Mouse (Mus musculus) embryo, embryonic 9.5 days (tissue): ENCODE data around the gene Ak8.
A peak's percentile ranks its signal among the peaks of the same experiment; 100 is the strongest.

Experiments used
- DNase-seq: peaks from one replicate; pipeline ENCODE4 v3.0.0-alpha.2; 2017; ENCODE audit errors: extremely low spot score

The Ak8 gene

GRCm38 (mm10) chr2:28699361-28700335 is at the start of gene Ak8, which contains the start of gene Spaca9:
Ak8 (plus strand) TSS chr2:28700164.
Spaca9 (minus strand) TSS chr2:28699727.
- peak; percentile 90 for DNase-seq

- DNase-seq, result no peak
These were observed 49.4 kb upstream of the Ak8 start for GRCm38 (mm10) chr2:28650526-28650925.

- no peak for DNase-seq
These were observed 46.6 kb upstream of the Ak8 start for GRCm38 (mm10) chr2:28653351-28653750.

GRCm38 (mm10) chr2:28654295-28654694 is 45.7 kb upstream of the Ak8 start:
- DNase-seq, result peak; percentile 11

- DNase-seq, result no peak
These were observed 43.7 kb upstream of the Ak8 start for GRCm38 (mm10) chr2:28656216-28656615.

- DNase-seq, result no peak
These were observed 37.1 kb upstream of the Ak8 start for GRCm38 (mm10) chr2:28662891-28663290.

- DNase-seq, result no peak
These were observed 34.1 kb upstream of the Ak8 start for GRCm38 (mm10) chr2:28665818-28666217.

- no peak for DNase-seq
These were observed 28.5 kb upstream of the Ak8 start for GRCm38 (mm10) chr2:28671438-28671837.

GRCm38 (mm10) chr2:28676005-28676404 is 24.0 kb upstream of the Ak8 start:
- DNase-seq, result no peak

- DNase-seq, result peak; percentile 23
These were observed 19.3 kb upstream of the Ak8 start for GRCm38 (mm10) chr2:28680710-28681109.

GRCm38 (mm10) chr2:28681718-28682117 is 18.2 kb upstream of the Ak8 start:
- no peak for DNase-seq

GRCm38 (mm10) chr2:28685895-28686294 is 14.1 kb upstream of the Ak8 start:
- no peak for DNase-seq

GRCm38 (mm10) chr2:28688431-28688830 is 11.5 kb upstream of the Ak8 start:
- DNase-seq, result peak; percentile 22

GRCm38 (mm10) chr2:28692692-28693091 is 7.3 kb upstream of the Ak8 start:
- DNase-seq, result no peak

- DNase-seq, result no peak
These were observed 1.4 kb upstream of the Ak8 start for GRCm38 (mm10) chr2:28698566-28698965.

- no peak for DNase-seq
These were observed 1.8 kb downstream of the Ak8 start for GRCm38 (mm10) chr2:28701646-28702262.

GRCm38 (mm10) chr2:28706106-28706636 is 6.2 kb downstream of the Ak8 start:
- no peak for DNase-seq

GRCm38 (mm10) chr2:28706787-28707186 is 6.8 kb downstream of the Ak8 start:
- no peak for DNase-seq

- no peak for DNase-seq
These were observed 13.1 kb downstream of the Ak8 start for GRCm38 (mm10) chr2:28713036-28713435.

GRCm38 (mm10) chr2:28722419-28722818 is 22.5 kb downstream of the Ak8 start:
- no peak for DNase-seq

- no peak for DNase-seq
These were observed 23.9 kb downstream of the Ak8 start for GRCm38 (mm10) chr2:28723912-28724311.

GRCm38 (mm10) chr2:28727786-28728404 is 27.9 kb downstream of the Ak8 start:
- peak; percentile 25 for DNase-seq
